Mouse (Mus musculus): ENCODE measurements at regions not wholly inside any gene's neighbourhood (a gene's known extent, or its start where the extent isn't known, plus 50 kb on each side); places are given as distances from the start of the nearest gene placed in this dataset.

GRCm38 (mm10) chr3:39888376-39888775 lies 642.7 kb upstream of the Intu start:
- Histone ChIP-seq H3K27ac (ENCODE audit: low read depth, low read length) (no peak overlapping the region), H3K27me3 (ENCODE audit: insufficient read depth, low read length) (no peaks in the 10 kb centered on the region), H3K4me1 (ENCODE audit: insufficient read depth) (no peaks in the 10 kb centered on the region), H3K9me3 (ENCODE audit: low read length) (no peaks in the 10 kb centered on the region), H3K4me2 (ENCODE audit: low read depth) (no peak overlapping the region), H3K9ac (no peak overlapping the region), H3K36me3 (ENCODE audit: insufficient read depth) (no peaks in the 10 kb centered on the region), H3K4me3 (ENCODE audit: low read depth, low read length) (no peak overlapping the region)
- ATAC-seq: peak; percentile 67
- TF ChIP-seq CTCF (IDR thresholded peaks at IDR 0.05; ENCODE audit: low read depth): no peak
- 86% methylated on average over 5 of the region's 5 CpGs for WGBS
- DNase-seq: peak; percentile 10

- no peaks in the 10 kb centered on the region for H3K4me1 ChIP-seq (ENCODE audit: insufficient read depth)
- no peak for TF ChIP-seq CTCF (IDR thresholded peaks at IDR 0.05; ENCODE audit: low read depth)
- H3K4me3 ChIP-seq (ENCODE audit: low read depth, low read length): no peak overlapping the region
- H3K27ac ChIP-seq (ENCODE audit: low read depth, low read length): no peak overlapping the region
- DNase-seq (no peak), ATAC-seq (no peak)
- no peaks in the 10 kb centered on the region for H3K27me3 ChIP-seq (ENCODE audit: insufficient read depth, low read length)
- H3K9me3 ChIP-seq (ENCODE audit: low read length): no peaks in the 10 kb centered on the region
- WGBS: 78% methylated on average over 2 of the region's 2 CpGs
- no peak overlapping the region for H3K9ac ChIP-seq
- no peaks in the 10 kb centered on the region for H3K36me3 ChIP-seq (ENCODE audit: insufficient read depth)
- no peak overlapping the region for H3K4me2 ChIP-seq (ENCODE audit: low read depth)
Observed at GRCm38 (mm10) chr3:39889222-39889621, 641.9 kb upstream of the Intu start.

- Histone ChIP-seq H3K9me3 (ENCODE audit: low read length) (no peaks in the 10 kb centered on the region), H3K36me3 (ENCODE audit: insufficient read depth) (no peaks in the 10 kb centered on the region), H3K4me2 (ENCODE audit: low read depth) (no peak overlapping the region), H3K4me3 (ENCODE audit: low read depth, low read length) (no peak overlapping the region), H3K9ac (no peak overlapping the region), H3K4me1 (ENCODE audit: insufficient read depth) (no peaks in the 10 kb centered on the region), H3K27ac (ENCODE audit: low read depth, low read length) (no peak overlapping the region), H3K27me3 (ENCODE audit: insufficient read depth, low read length) (no peaks in the 10 kb centered on the region)
- 51% methylated on average over 5 of the region's 5 CpGs for WGBS
- no peak for TF ChIP-seq CTCF (IDR thresholded peaks at IDR 0.05; ENCODE audit: low read depth)
- DNase-seq (no peak), ATAC-seq (no peak)
Observed at GRCm38 (mm10) chr3:39898961-39899360, 632.1 kb upstream of the Intu start.

- no peak for ATAC-seq
- H3K9me3 ChIP-seq (ENCODE audit: low read length): no peaks in the 10 kb centered on the region
- no peak overlapping the region for H3K9ac ChIP-seq
- no peak overlapping the region for H3K4me2 ChIP-seq (ENCODE audit: low read depth)
- no peaks in the 10 kb centered on the region for H3K36me3 ChIP-seq (ENCODE audit: insufficient read depth)
- no peak for TF ChIP-seq CTCF (IDR thresholded peaks at IDR 0.05; ENCODE audit: low read depth)
- no peak for DNase-seq
- H3K27ac ChIP-seq (ENCODE audit: low read depth, low read length): no peak overlapping the region
- no peaks in the 10 kb centered on the region for H3K4me1 ChIP-seq (ENCODE audit: insufficient read depth)
- H3K27me3 ChIP-seq (ENCODE audit: insufficient read depth, low read length): no peaks in the 10 kb centered on the region
- 85% methylated on average over 2 of the region's 2 CpGs for WGBS
- no peak overlapping the region for H3K4me3 ChIP-seq (ENCODE audit: low read depth, low read length)
Observed at GRCm38 (mm10) chr3:39900207-39900606, 630.9 kb upstream of the Intu start.

GRCm38 (mm10) chr3:39904377-39904776 lies 626.7 kb upstream of the Intu start:
- Histone ChIP-seq H3K4me2 (ENCODE audit: low read depth) (no peak overlapping the region), H3K9me3 (ENCODE audit: low read length) (no peaks in the 10 kb centered on the region), H3K36me3 (ENCODE audit: insufficient read depth) (no peaks in the 10 kb centered on the region), H3K4me1 (ENCODE audit: insufficient read depth) (no peaks in the 10 kb centered on the region), H3K9ac (no peak overlapping the region), H3K27me3 (ENCODE audit: insufficient read depth, low read length) (no peaks in the 10 kb centered on the region), H3K4me3 (ENCODE audit: low read depth, low read length) (no peak overlapping the region), H3K27ac (ENCODE audit: low read depth, low read length) (no peak overlapping the region)
- ATAC-seq: no peak
- no peak for TF ChIP-seq CTCF (IDR thresholded peaks at IDR 0.05; ENCODE audit: low read depth)
- no peak for DNase-seq
- WGBS: 80% methylated on average over 3 of the region's 3 CpGs

- H3K27ac ChIP-seq (ENCODE audit: low read depth, low read length): no peak overlapping the region
- no peak for DNase-seq
- no peaks in the 10 kb centered on the region for H3K36me3 ChIP-seq (ENCODE audit: insufficient read depth)
- H3K9ac ChIP-seq: no peak overlapping the region
- no peak for TF ChIP-seq CTCF (IDR thresholded peaks at IDR 0.05; ENCODE audit: low read depth)
- ATAC-seq: no peak
- no peak overlapping the region for H3K4me3 ChIP-seq (ENCODE audit: low read depth, low read length)
- no peaks in the 10 kb centered on the region for H3K27me3 ChIP-seq (ENCODE audit: insufficient read depth, low read length)
- no peaks in the 10 kb centered on the region for H3K9me3 ChIP-seq (ENCODE audit: low read length)
- no peaks in the 10 kb centered on the region for H3K4me1 ChIP-seq (ENCODE audit: insufficient read depth)
- 80% methylated on average over 4 of the region's 4 CpGs for WGBS
- H3K4me2 ChIP-seq (ENCODE audit: low read depth): no peak overlapping the region
Observed at GRCm38 (mm10) chr3:39908676-39909362, 622.3 kb upstream of the Intu start.

GRCm38 (mm10) chr3:39909642-39910041 lies 621.4 kb upstream of the Intu start:
- Histone ChIP-seq H3K4me3 (ENCODE audit: low read depth, low read length) (no peak overlapping the region), H3K4me2 (ENCODE audit: low read depth) (no peak overlapping the region)
- 68% methylated on average over 1 of the region's 1 CpGs for WGBS

More at GRCm38 (mm10) chr3:39909642-39910041, 621.4 kb upstream of the Intu start:
- no peak for TF ChIP-seq CTCF (IDR thresholded peaks at IDR 0.05; ENCODE audit: low read depth)
- H3K27ac ChIP-seq (ENCODE audit: low read depth, low read length): no peak overlapping the region; the same call in 1 of the 2 replicates
- no peaks in the 10 kb centered on the region for H3K27me3 ChIP-seq (ENCODE audit: insufficient read depth, low read length)
- no peaks in the 10 kb centered on the region for H3K9me3 ChIP-seq (ENCODE audit: low read length)
- ATAC-seq (no peak), DNase-seq (peak; percentile 3)
- no peaks in the 10 kb centered on the region for H3K36me3 ChIP-seq (ENCODE audit: insufficient read depth)
- H3K4me1 ChIP-seq (ENCODE audit: insufficient read depth): no peaks in the 10 kb centered on the region
- no peak overlapping the region for H3K9ac ChIP-seq

Measured in forebrain, postnatal 0 days (tissue).